Mouse (Mus musculus) neural tube, embryonic 12.5 days (tissue): ENCODE results near the gene Aqp5. TPM values are rescaled to one million over a fixed set of nuclear protein-coding genes. Genes with fewer than 3 reads are reported as not detected.

Source experiments
- polyA plus RNA-seq: library from polyadenylated mRNA; unstranded; fragments of >200 nt; fragmentation: Nextera tagmentation; extraction: Ambion mirVana; gene quantifications from 2 replicates; pipeline ENCODE4 v1.2.1, GENCODE M21; 2016

Aqp5 gene
- polyA plus RNA-seq, 1 experiment from 2014 or later, result 2.3 TPM

Other genes with a start within 250 kb of the Aqp5 start
- 15.1 and 16.1 TPM in 2 replicates for gene Fmnl3, start 220.3 kb upstream of the Aqp5 start, polyA plus RNA-seq
- gene Tmbim6, start 197.9 kb upstream of the Aqp5 start, polyA plus RNA-seq, result 245 and 247 TPM in 2 replicates
- gene Nckap5l, start 133.0 kb upstream of the Aqp5 start, polyA plus RNA-seq, result 15.4 and 17.2 TPM in 2 replicates
- 17.0 and 17.4 TPM in 2 replicates for gene Bcdin3d, start 116.1 kb upstream of the Aqp5 start, polyA plus RNA-seq
- 6.3 and 6.7 TPM in 2 replicates for gene Faim2, start 62.6 kb upstream of the Aqp5 start, polyA plus RNA-seq
- gene Aqp2, start 11.7 kb upstream of the Aqp5 start, polyA plus RNA-seq, result not detected in 2 replicates
- gene Aqp6, start 10.6 kb downstream of the Aqp5 start, polyA plus RNA-seq, result 0.60 and 1.1 TPM in 2 replicates
- 207 and 218 TPM in 2 replicates for gene Racgap1, start 60.9 kb downstream of the Aqp5 start, polyA plus RNA-seq
- gene Asic1, start 79.6 kb downstream of the Aqp5 start, polyA plus RNA-seq, result 54.3 and 62.6 TPM in 2 replicates
- gene Smarcd1, start 111.3 kb downstream of the Aqp5 start, polyA plus RNA-seq, result 142 and 146 TPM in 2 replicates
- not detected in 2 replicates for gene Gm17349, start 114.7 kb downstream of the Aqp5 start, polyA plus RNA-seq
- 0.97 and 1.4 TPM in 2 replicates for gene Gpd1, start 126.7 kb downstream of the Aqp5 start, polyA plus RNA-seq
- 169 and 170 TPM in 2 replicates for gene Cox14, start 134.8 kb downstream of the Aqp5 start, polyA plus RNA-seq
- 65.6 and 67.3 TPM in 2 replicates for gene Cers5, start 182.1 kb downstream of the Aqp5 start, polyA plus RNA-seq